Mouse (Mus musculus) olfactory bulb, adult 2 months (tissue): ENCODE data around the gene Gm49630.
"Not testable (repeated sequence)": the region's sequence is repeated elsewhere in the genome, so short reads cannot be mapped to it uniquely, and the experiment has no call there.

Source experiments
- CTCF ChIP-seq: fragments of 200-500 bp; IDR thresholded peaks from 2 replicates; pipeline ENCODE4 v1.5.1; 2012; ENCODE audit warnings: low read depth, mild to moderate bottlenecking, low read length, moderate library complexity; ENCODE audit not compliant: insufficient read depth
- POLR2A ChIP-seq: fragments of 200-500 bp; IDR thresholded peaks from 2 replicates; pipeline ENCODE4 v1.6.1; 2012; ENCODE audit warnings: mild to moderate bottlenecking, low read depth, low read length, moderate library complexity; ENCODE audit not compliant: insufficient read depth

DNA sequence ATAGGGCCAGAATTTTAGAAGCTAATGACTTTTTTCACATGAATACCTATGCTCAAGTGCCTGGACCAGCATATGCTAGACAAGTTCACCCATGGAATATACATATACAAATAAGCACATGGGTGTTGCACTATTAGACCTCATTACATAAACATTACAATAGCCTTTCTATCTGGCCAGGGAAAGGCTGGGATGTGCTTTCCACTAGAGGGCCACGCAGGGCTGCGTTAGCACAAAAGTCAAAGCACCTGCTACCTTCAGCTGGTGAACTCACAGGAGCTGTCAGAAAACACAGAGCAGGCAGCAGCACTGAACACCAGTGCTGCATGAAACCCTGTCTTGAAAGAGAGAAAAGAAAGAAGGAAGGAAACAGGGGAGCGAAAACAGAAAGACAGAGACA, 6.1 kb upstream of the Gm49630 start:
- not testable (repeated sequence) for TF ChIP-seq POLR2A, CTCF
